Mouse (Mus musculus) CH12.LX (cell line): ENCODE measurements around the gene Rps21.

ENCODE experiments used
- CTCF ChIP-seq, 2 experiments: IDR thresholded peaks in 1 of 2; conservative IDR thresholded peaks in 1 of 2; 2 replicates each; pipeline ENCODE4 v1.5.1; 2011 to 2012; ENCODE audit warnings: low read depth in 2 of 2, low read length in 2 of 2, improper control_type of control experiment in 1 of 2, inconsistent platforms in 1 of 2, mild to moderate bottlenecking in 1 of 2, moderate library complexity in 1 of 2
- E2F4 ChIP-seq: IDR thresholded peaks from 2 replicates; pipeline ENCODE4 v1.6.1; 2011; ENCODE audit warnings: low read depth, low read length, improper control_type of control experiment; ENCODE audit not compliant: insufficient replicate concordance
- EP300 ChIP-seq: IDR thresholded peaks from 2 replicates; pipeline ENCODE4 v1.6.1; 2011; ENCODE audit warnings: low read length, improper control_type of control experiment
- NELFE ChIP-seq: IDR thresholded peaks from 2 replicates; pipeline ENCODE4 v1.6.1; 2011; ENCODE audit warnings: low read depth, low read length, improper control_type of control experiment
- PAX5 ChIP-seq: IDR thresholded peaks from 2 replicates; pipeline ENCODE4 v1.6.1; 2012; ENCODE audit warnings: low read length, inconsistent platforms, mixed read lengths
- RCOR1 ChIP-seq: conservative IDR thresholded peaks from 2 replicates; pipeline ENCODE4 v1.6.1; 2012; ENCODE audit warnings: low read depth, mild to moderate bottlenecking, inconsistent platforms, low read length, improper control_type of control experiment

GRCm38 (mm10) chr2:180219145-180219943 lies 37.8 kb upstream of the Rps21 start:
- TF ChIP-seq E2F4, result no peak
- no peak for TF ChIP-seq EP300
- TF ChIP-seq CTCF (conservative IDR thresholded peaks at IDR 0.05 in 1 of 2, IDR thresholded peaks at IDR 0.05 in 1 of 2; ENCODE audit: low read depth in 2 of 2, low read length in 2 of 2), result no peak
- TF ChIP-seq RCOR1, result no peak
- TF ChIP-seq NELFE, result no peak
- TF ChIP-seq PAX5, result no peak
